Mouse (Mus musculus) limb, embryonic 11.5 days (tissue): ENCODE measurements around the gene Rap1a. TPM values are rescaled to one million over a fixed set of nuclear protein-coding genes. Genes with fewer than 3 reads are reported as not detected.

Experiments used
- ATAC-seq: fragments of 200-750 bp; cut with Nextera tagmentation; 2 replicates; pipeline ENCODE4 v1.8.0; 2017; ENCODE audit warnings: low read depth; ENCODE audit not compliant: insufficient number of reproducible peaks, low FRiP score, low TSS enrichment
- DNase-seq: peaks from one replicate; pipeline ENCODE4 v3.0.0-alpha.2; 2015; ENCODE audit warnings: low spot score
- H3K27ac ChIP-seq: fragments of 300-500 bp; sonication (generic); replicated peaks from 2 replicates; pipeline ENCODE4 v1.5.1; 2014; ENCODE audit warnings: low read depth, mild to moderate bottlenecking, low read length
- H3K27me3 ChIP-seq: fragments of 300-500 bp; sonication (generic); 2 replicates; pipeline ENCODE4 v1.6.1; 2014; ENCODE audit warnings: mild to moderate bottlenecking, low read length, mixed read lengths; ENCODE audit not compliant: control insufficient read depth, insufficient read depth
- H3K36me3 ChIP-seq: fragments of 300-500 bp; sonication (generic); 2 replicates; pipeline ENCODE4 v1.6.1; 2014; ENCODE audit warnings: mild to moderate bottlenecking, low read length, moderate library complexity, mixed read lengths; ENCODE audit not compliant: control insufficient read depth, insufficient read depth
- H3K4me1 ChIP-seq: fragments of 300-500 bp; sonication (generic); 2 replicates; pipeline ENCODE4 v1.6.1; 2014; ENCODE audit warnings: low read length, mixed read lengths; ENCODE audit not compliant: control insufficient read depth, insufficient read depth
- H3K4me2 ChIP-seq: fragments of 300-500 bp; sonication (generic); 2 replicates; pipeline ENCODE4 v1.6.1; 2014; ENCODE audit warnings: low read depth, mild to moderate bottlenecking, moderate library complexity; ENCODE audit not compliant: severe bottlenecking
- H3K4me3 ChIP-seq: fragments of 300-500 bp; sonication (generic); 2 replicates; pipeline ENCODE4 v1.5.1; 2014; ENCODE audit warnings: low read depth, low read length
- H3K9ac ChIP-seq: fragments of 300-500 bp; sonication (generic); 2 replicates; pipeline ENCODE4 v1.6.1; 2014; ENCODE audit warnings: mild to moderate bottlenecking, low read length
- H3K9me3 ChIP-seq: fragments of 300-500 bp; sonication (generic); 2 replicates; pipeline ENCODE4 v1.6.1; 2016; ENCODE audit warnings: low read length; ENCODE audit not compliant: control insufficient read depth
- WGBS: fragments of 180-500 bp; shearing (Covaris S2); extraction: QIAGEN DNeasy Blood & Tissue Kit; methylation state at CpG from one replicate; pipeline ENCODE4 v1.1.7; 2014; 5-methylcytosine and 5-hydroxymethylcytosine counted together
- polyA plus RNA-seq: library from polyadenylated mRNA; unstranded; fragments of >200 nt; fragmentation: Nextera tagmentation; extraction: Ambion mirVana; gene quantifications from 2 replicates; pipeline ENCODE4 v1.2.1, GENCODE M21; 2014

Gene Rap1a
- polyA plus RNA-seq, 1 experiment from 2014 or later = 78.5 TPM

DNA sequence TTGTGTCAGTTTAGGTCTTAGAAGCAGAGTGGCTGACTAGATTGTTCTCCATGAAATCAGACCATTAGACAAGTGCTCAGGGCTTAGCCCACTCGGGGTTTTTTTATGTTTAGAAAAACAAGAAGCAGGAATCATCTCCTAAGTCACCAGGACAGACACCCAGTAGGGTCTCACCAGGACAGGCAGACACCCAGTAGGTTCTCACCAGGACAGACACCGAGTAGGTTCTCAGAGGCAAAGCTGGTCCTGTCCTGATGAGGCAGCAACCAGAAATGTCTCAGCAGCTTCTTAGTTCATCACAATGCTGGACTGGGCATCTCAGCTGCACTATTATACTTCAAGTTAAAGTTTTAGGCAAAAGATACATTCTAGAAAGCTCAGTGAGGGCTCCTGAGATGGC, 23.6 kb upstream of the Rap1a start:
- Histone ChIP-seq H3K27ac (no peak overlapping the region), H3K4me2 (no peak overlapping the region), H3K36me3 (no peaks in the 10 kb centered on the region), H3K9ac (no peak overlapping the region), H3K9me3 (no peaks in the 10 kb centered on the region), H3K4me1 (no peaks in the 10 kb centered on the region), H3K4me3 (no peak overlapping the region), H3K27me3 (no peaks in the 10 kb centered on the region)
- 59% methylated on average over 2 of the region's 2 CpGs for WGBS
- ATAC-seq (no peak), DNase-seq (no peak)

GRCm38 (mm10) chr3:105824103-105824502, 23.0 kb upstream of the Rap1a start:
- H3K27ac ChIP-seq = no peak overlapping the region
- H3K27me3 ChIP-seq = no peaks in the 10 kb centered on the region
- ATAC-seq (no peak), DNase-seq (no peak)
- H3K9me3 ChIP-seq = no peaks in the 10 kb centered on the region
- no peaks in the 10 kb centered on the region for H3K36me3 ChIP-seq
- 51% methylated on average over 5 of the region's 5 CpGs for WGBS
- no peak overlapping the region for H3K4me3 ChIP-seq
- H3K4me2 ChIP-seq = no peak overlapping the region
- no peaks in the 10 kb centered on the region for H3K4me1 ChIP-seq
- no peak overlapping the region for H3K9ac ChIP-seq

GRCm38 (mm10) chr3:105823609-105824008, 22.5 kb upstream of the Rap1a start:
- Histone ChIP-seq H3K27ac (no peak overlapping the region), H3K4me1 (no peaks in the 10 kb centered on the region), H3K36me3 (no peaks in the 10 kb centered on the region), H3K9ac (no peak overlapping the region), H3K4me3 (no peak overlapping the region), H3K9me3 (no peaks in the 10 kb centered on the region), H3K4me2 (no peak overlapping the region), H3K27me3 (no peaks in the 10 kb centered on the region)
- ATAC-seq (no peak), DNase-seq (no peak)

DNA sequence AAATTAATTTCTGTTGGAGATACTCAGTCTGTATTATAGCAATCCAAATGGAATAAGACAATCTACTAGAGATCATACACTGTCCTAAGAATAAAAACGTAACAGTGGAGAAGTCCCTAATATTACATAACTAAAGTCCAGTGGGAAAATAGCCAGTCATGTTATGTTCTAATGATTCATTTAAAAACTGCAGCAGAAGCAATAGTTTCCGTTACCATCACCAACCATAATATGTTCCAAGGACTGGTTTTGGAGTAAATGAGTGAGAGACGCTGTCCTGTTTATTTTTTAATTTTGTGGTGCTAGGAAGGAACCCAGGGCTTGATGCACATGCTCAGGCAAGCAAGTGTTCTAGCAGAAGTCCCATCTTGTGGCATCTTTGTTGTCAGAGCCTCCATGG, 20.4 kb upstream of the Rap1a start:
- WGBS = 92% methylated on average over 3 of the region's 3 CpGs
- H3K4me1 ChIP-seq = no peaks in the 10 kb centered on the region
- H3K4me2 ChIP-seq = no peak overlapping the region
- H3K9ac ChIP-seq = no peak overlapping the region
- H3K27ac ChIP-seq = no peak overlapping the region
- no peaks in the 10 kb centered on the region for H3K9me3 ChIP-seq
- H3K36me3 ChIP-seq = no peaks in the 10 kb centered on the region
- DNase-seq (no peak), ATAC-seq (no peak)
- no peak overlapping the region for H3K4me3 ChIP-seq
- no peaks in the 10 kb centered on the region for H3K27me3 ChIP-seq

- H3K4me2 ChIP-seq = no peak overlapping the region
- WGBS = 89% methylated on average over 3 of the region's 3 CpGs
- ATAC-seq (no peak), DNase-seq (no peak)
- H3K9me3 ChIP-seq = no peaks in the 10 kb centered on the region
- no peak overlapping the region for H3K4me3 ChIP-seq
- H3K27me3 ChIP-seq = no peaks in the 10 kb centered on the region
- no peak overlapping the region for H3K9ac ChIP-seq
- H3K27ac ChIP-seq = no peak overlapping the region
- H3K4me1 ChIP-seq = no peaks in the 10 kb centered on the region
- no peaks in the 10 kb centered on the region for H3K36me3 ChIP-seq
Observed at GRCm38 (mm10) chr3:105820272-105820671, 19.1 kb upstream of the Rap1a start.

- Histone ChIP-seq H3K9ac (no peak overlapping the region), H3K4me2 (no peak overlapping the region), H3K36me3 (no peaks in the 10 kb centered on the region), H3K27ac (no peak overlapping the region), H3K27me3 (no peaks in the 10 kb centered on the region), H3K4me3 (no peak overlapping the region), H3K9me3 (no peaks in the 10 kb centered on the region), H3K4me1 (no peaks in the 10 kb centered on the region)
- DNase-seq (no peak), ATAC-seq (no peak)
- WGBS = 78% methylated on average over 6 of the region's 6 CpGs
Observed at GRCm38 (mm10) chr3:105818130-105819004, 17.2 kb upstream of the Rap1a start.

GRCm38 (mm10) chr3:105816089-105816488, 15.0 kb upstream of the Rap1a start:
- Histone ChIP-seq H3K27me3 (no peaks in the 10 kb centered on the region), H3K4me3 (no peak overlapping the region), H3K27ac (no peak overlapping the region), H3K9me3 (no peaks in the 10 kb centered on the region), H3K36me3 (no peaks in the 10 kb centered on the region), H3K4me2 (no peak overlapping the region), H3K9ac (no peak overlapping the region), H3K4me1 (no peaks in the 10 kb centered on the region)
- ATAC-seq (no peak), DNase-seq (no peak)
- 63% methylated on average over 8 of the region's 8 CpGs for WGBS

GRCm38 (mm10) chr3:105815236-105815904, 14.2 kb upstream of the Rap1a start:
- H3K4me3 ChIP-seq = no peak overlapping the region
- H3K9me3 ChIP-seq = no peaks in the 10 kb centered on the region
- no peaks in the 10 kb centered on the region for H3K27me3 ChIP-seq
- 53% methylated on average over 10 of the region's 10 CpGs for WGBS
- no peaks in the 10 kb centered on the region for H3K36me3 ChIP-seq
- no peak overlapping the region for H3K9ac ChIP-seq
- ATAC-seq = no peak
- no peak for DNase-seq
- H3K27ac ChIP-seq = no peak overlapping the region
- H3K4me1 ChIP-seq = no peaks in the 10 kb centered on the region
- no peak overlapping the region for H3K4me2 ChIP-seq
